Mouse (Mus musculus): ENCODE measurements around the gene Ice2. TPM values are rescaled to one million over a fixed set of nuclear protein-coding genes. Genes with fewer than 3 reads are reported as not detected.

Gene Ice2
- polyA plus RNA-seq, 1 experiment from 2014 or later = 22.6 TPM

GRCm38 (mm10) chr9:69435194-69435593 lies 37.5 kb downstream of the Ice2 start:
- no peak overlapping the region for H3K27ac ChIP-seq (ENCODE audit: low read depth, low read length)
- no peaks in the 10 kb centered on the region for H3K27me3 ChIP-seq (ENCODE audit: control insufficient read depth, insufficient read depth, low read length)
- no peak overlapping the region for H3K4me2 ChIP-seq (ENCODE audit: low read depth, low read length, severe bottlenecking)
- no peak overlapping the region for H3K4me3 ChIP-seq (ENCODE audit: low read depth, low read length)
- H3K4me1 ChIP-seq (replicated peaks; ENCODE audit: control insufficient read depth, insufficient read depth, low read length) = 0 out of 2 replicates have a peak, but pooled peaks cover 5% of the 10 kb centered on the region
- 90% methylated on average over 10 of the region's 10 CpGs for WGBS
- no peaks in the 10 kb centered on the region for H3K9me3 ChIP-seq (ENCODE audit: control insufficient read depth, low read length)
- ATAC-seq (replicated peaks; ENCODE audit: low FRiP score) (no peak), DNase-seq (ENCODE audit: low spot score) (no peak)
- H3K9ac ChIP-seq (ENCODE audit: low read length) = no peak overlapping the region
- no peaks in the 10 kb centered on the region for H3K36me3 ChIP-seq (ENCODE audit: control insufficient read depth, insufficient read depth, low read length)

- no peaks in the 10 kb centered on the region for H3K27me3 ChIP-seq (ENCODE audit: control insufficient read depth, insufficient read depth, low read length)
- no peaks in the 10 kb centered on the region for H3K36me3 ChIP-seq (ENCODE audit: control insufficient read depth, insufficient read depth, low read length)
- no peak overlapping the region for H3K4me3 ChIP-seq (ENCODE audit: low read depth, low read length)
- no peak overlapping the region for H3K27ac ChIP-seq (ENCODE audit: low read depth, low read length)
- no peak overlapping the region for H3K4me2 ChIP-seq (ENCODE audit: low read depth, low read length, severe bottlenecking)
- ATAC-seq (replicated peaks; ENCODE audit: low FRiP score) (no peak), DNase-seq (ENCODE audit: low spot score) (no peak)
- 0 out of 2 replicates have a peak, but pooled peaks cover 5% of the 10 kb centered on the region for H3K4me1 ChIP-seq (replicated peaks; ENCODE audit: control insufficient read depth, insufficient read depth, low read length)
- H3K9me3 ChIP-seq (ENCODE audit: control insufficient read depth, low read length) = no peaks in the 10 kb centered on the region
- no peak overlapping the region for H3K9ac ChIP-seq (ENCODE audit: low read length)
These were observed 38.0 kb downstream of the Ice2 start for GRCm38 (mm10) chr9:69435662-69436061.

GRCm38 (mm10) chr9:69439805-69440357 lies 42.2 kb downstream of the Ice2 start:
- ATAC-seq (replicated peaks; ENCODE audit: low FRiP score) (no peak), DNase-seq (ENCODE audit: low spot score) (no peak)
- no peak overlapping the region for H3K27ac ChIP-seq (ENCODE audit: low read depth, low read length)
- 41% methylated on average over 7 of the region's 7 CpGs for WGBS
- no peaks in the 10 kb centered on the region for H3K27me3 ChIP-seq (ENCODE audit: control insufficient read depth, insufficient read depth, low read length)
- no peaks in the 10 kb centered on the region for H3K9me3 ChIP-seq (ENCODE audit: control insufficient read depth, low read length)
- H3K4me2 ChIP-seq (ENCODE audit: low read depth, low read length, severe bottlenecking) = no peak overlapping the region
- no peak overlapping the region for H3K4me3 ChIP-seq (ENCODE audit: low read depth, low read length)
- H3K9ac ChIP-seq (ENCODE audit: low read length) = no peak overlapping the region
- H3K36me3 ChIP-seq (ENCODE audit: control insufficient read depth, insufficient read depth, low read length) = no peaks in the 10 kb centered on the region
- no peaks in the 10 kb centered on the region for H3K4me1 ChIP-seq (replicated peaks; ENCODE audit: control insufficient read depth, insufficient read depth, low read length)

GRCm38 (mm10) chr9:69442471-69443038 lies 44.8 kb downstream of the Ice2 start:
- 83% methylated on average over 6 of the region's 6 CpGs for whole genome bisulfite sequencing
- no peaks in the 10 kb centered on the region for H3K4me1 ChIP-seq (replicated peaks; ENCODE audit: control insufficient read depth, insufficient read depth, low read length)
- no peak overlapping the region for H3K4me3 ChIP-seq (ENCODE audit: low read depth, low read length)
- ATAC-seq (replicated peaks; ENCODE audit: low FRiP score) (no peak), DNase-seq (ENCODE audit: low spot score) (no peak)
- H3K9me3 ChIP-seq (ENCODE audit: control insufficient read depth, low read length) = no peaks in the 10 kb centered on the region
- H3K27ac ChIP-seq (ENCODE audit: low read depth, low read length) = no peak overlapping the region
- no peaks in the 10 kb centered on the region for H3K36me3 ChIP-seq (ENCODE audit: control insufficient read depth, insufficient read depth, low read length)
- no peak overlapping the region for H3K4me2 ChIP-seq (ENCODE audit: low read depth, low read length, severe bottlenecking)
- no peaks in the 10 kb centered on the region for H3K27me3 ChIP-seq (ENCODE audit: control insufficient read depth, insufficient read depth, low read length)
- H3K9ac ChIP-seq (ENCODE audit: low read length) = no peak overlapping the region

GRCm38 (mm10) chr9:69443203-69443602 lies 45.5 kb downstream of the Ice2 start:
- H3K9me3 ChIP-seq (ENCODE audit: control insufficient read depth, low read length) = no peaks in the 10 kb centered on the region
- no peak for ATAC-seq (replicated peaks; ENCODE audit: low FRiP score)
- H3K27me3 ChIP-seq (ENCODE audit: control insufficient read depth, insufficient read depth, low read length) = no peaks in the 10 kb centered on the region
- H3K27ac ChIP-seq (ENCODE audit: low read depth, low read length) = no peak overlapping the region
- no peak for DNase-seq (ENCODE audit: low spot score)
- no peaks in the 10 kb centered on the region for H3K4me1 ChIP-seq (replicated peaks; ENCODE audit: control insufficient read depth, insufficient read depth, low read length)
- H3K4me3 ChIP-seq (ENCODE audit: low read depth, low read length) = no peak overlapping the region
- no peaks in the 10 kb centered on the region for H3K36me3 ChIP-seq (ENCODE audit: control insufficient read depth, insufficient read depth, low read length)
- H3K4me2 ChIP-seq (ENCODE audit: low read depth, low read length, severe bottlenecking) = no peak overlapping the region
- H3K9ac ChIP-seq (ENCODE audit: low read length) = no peak overlapping the region
- WGBS = 75% methylated on average over 3 of the region's 3 CpGs

- DNase-seq (ENCODE audit: low spot score) = no peak
These were observed 51.1 kb downstream of the Ice2 start for GRCm38 (mm10) chr9:69448801-69449200.

GRCm38 (mm10) chr9:69450636-69451035 lies 52.9 kb downstream of the Ice2 start:
- H3K9me3 ChIP-seq (ENCODE audit: control insufficient read depth, low read length) = no peaks in the 10 kb centered on the region
- peaks cover 8% of the 10 kb centered on the region; the same call in 1 of the 2 replicates for H3K4me1 ChIP-seq (replicated peaks; ENCODE audit: control insufficient read depth, insufficient read depth, low read length)
- H3K27me3 ChIP-seq (ENCODE audit: control insufficient read depth, insufficient read depth, low read length) = peaks cover 18% of the 10 kb centered on the region
- H3K4me3 ChIP-seq (ENCODE audit: low read depth, low read length) = no peak overlapping the region
- H3K4me2 ChIP-seq (ENCODE audit: low read depth, low read length, severe bottlenecking) = no peak overlapping the region
- ATAC-seq (replicated peaks; ENCODE audit: low FRiP score) (no peak), DNase-seq (ENCODE audit: low spot score) (no peak)
- no peak overlapping the region for H3K27ac ChIP-seq (ENCODE audit: low read depth, low read length)
- WGBS = 90% methylated on average over 9 of the region's 9 CpGs
- no peaks in the 10 kb centered on the region for H3K36me3 ChIP-seq (ENCODE audit: control insufficient read depth, insufficient read depth, low read length)
- H3K9ac ChIP-seq (ENCODE audit: low read length) = no peak overlapping the region

More at GRCm38 (mm10) chr9:69448801-69449200, 51.1 kb downstream of the Ice2 start:
- Histone ChIP-seq H3K4me1 (replicated peaks; ENCODE audit: control insufficient read depth, insufficient read depth, low read length) (peaks cover 6% of the 10 kb centered on the region; the same call in 1 of the 2 replicates), H3K27me3 (ENCODE audit: control insufficient read depth, insufficient read depth, low read length) (peaks cover 6% of the 10 kb centered on the region), H3K27ac (ENCODE audit: low read depth, low read length) (no peak overlapping the region), H3K4me3 (ENCODE audit: low read depth, low read length) (no peak overlapping the region), H3K9ac (ENCODE audit: low read length) (no peak overlapping the region), H3K9me3 (ENCODE audit: control insufficient read depth, low read length) (no peaks in the 10 kb centered on the region), H3K36me3 (ENCODE audit: control insufficient read depth, insufficient read depth, low read length) (no peaks in the 10 kb centered on the region), H3K4me2 (ENCODE audit: low read depth, low read length, severe bottlenecking) (no peak overlapping the region)
- ATAC-seq (replicated peaks; ENCODE audit: low FRiP score) = no peak
- 72% methylated on average over 3 of the region's 3 CpGs for WGBS

- 92% methylated on average over 10 of the region's 10 CpGs for WGBS
- H3K27me3 ChIP-seq (ENCODE audit: control insufficient read depth, insufficient read depth, low read length) = peaks cover 18% of the 10 kb centered on the region
These were observed 54.4 kb downstream of the Ice2 start for GRCm38 (mm10) chr9:69451886-69452810.

More at GRCm38 (mm10) chr9:69451886-69452810, 54.4 kb downstream of the Ice2 start:
- H3K9me3 ChIP-seq (ENCODE audit: control insufficient read depth, low read length) = no peaks in the 10 kb centered on the region
- H3K4me3 ChIP-seq (ENCODE audit: low read depth, low read length) = no peak overlapping the region
- ATAC-seq (replicated peaks; ENCODE audit: low FRiP score) (no peak), DNase-seq (ENCODE audit: low spot score) (no peak)
- no peak overlapping the region for H3K27ac ChIP-seq (ENCODE audit: low read depth, low read length)
- no peak overlapping the region for H3K4me2 ChIP-seq (ENCODE audit: low read depth, low read length, severe bottlenecking)
- H3K9ac ChIP-seq (ENCODE audit: low read length) = no peak overlapping the region
- no peaks in the 10 kb centered on the region for H3K36me3 ChIP-seq (ENCODE audit: control insufficient read depth, insufficient read depth, low read length)
- peaks cover 8% of the 10 kb centered on the region; the same call in 1 of the 2 replicates for H3K4me1 ChIP-seq (replicated peaks; ENCODE audit: control insufficient read depth, insufficient read depth, low read length)
